Mouse (Mus musculus) heart, postnatal 10 days (tissue): ENCODE results near the gene Inhbe. TPM values are rescaled to one million over a fixed set of nuclear protein-coding genes. Genes with fewer than 3 reads are reported as not detected.

Experiments used
- DNase-seq, 2 experiments: peaks; one replicate each; pipeline ENCODE4 v3.0.0; 2021
- intact Hi-C: fragments of 180-260 bp; cut with DNase I; formaldehyde crosslinking; loops from one replicate; pipeline ENCODE4 v1.15.1; 2025
- total RNA-seq, 2 experiments: library from RNA; stranded (reverse); gene quantifications; 2 replicates each; pipeline ENCODE4 v1.2.3; 2021

Inhbe gene
- total RNA-seq, 2 experiments from 2014 or later = not detected

GRCm38 (mm10) chr10:127349810-127350209 lies 4.4 kb downstream of the Inhbe start:
- intact Hi-C loops = loop anchor here (5.0 kb wide), 1 partner anchor 87 kb away; no protein-coding TSS in a partner anchor
- no peak for DNase-seq

GRCm38 (mm10) chr10:127348957-127349356 lies 5.3 kb downstream of the Inhbe start:
- DNase-seq = no peak
- intact Hi-C loops = no loop called here

- intact Hi-C loops = loop anchor here (1.0 kb wide), 1 partner anchor 52 kb away; no protein-coding TSS in a partner anchor
- no peak for DNase-seq
These were observed 8.0 kb downstream of the Inhbe start for GRCm38 (mm10) chr10:127346173-127346572.

GRCm38 (mm10) chr10:127343029-127343428 lies 11.2 kb downstream of the Inhbe start:
- DNase-seq = no peak
- intact Hi-C loops = no loop called here

GRCm38 (mm10) chr10:127341891-127342639 lies 12.1 kb downstream of the Inhbe start, which contains the start of gene Gli1:
Gli1 (minus strand) TSS chr10:127341974.
- intact Hi-C loops = no loop called here
- peak; percentile 89 to 95 for DNase-seq

- no peak for DNase-seq
- intact Hi-C loops = no loop called here
These were observed 12.9 kb downstream of the Inhbe start for GRCm38 (mm10) chr10:127341360-127341690.

GRCm38 (mm10) chr10:127340577-127341359 lies 13.4 kb downstream of the Inhbe start:
- no peak for DNase-seq
- intact Hi-C loops = no loop called here

- DNase-seq = peak; percentile 66 to 69
- intact Hi-C loops = no loop called here
These were observed 14.3 kb downstream of the Inhbe start for GRCm38 (mm10) chr10:127339683-127340576.

GRCm38 (mm10) chr10:127338930-127339682 lies 15.1 kb downstream of the Inhbe start:
- peak; percentile 93 for DNase-seq
- intact Hi-C loops = no loop called here

GRCm38 (mm10) chr10:127337536-127338099 lies 16.6 kb downstream of the Inhbe start:
- no peak for DNase-seq
- intact Hi-C loops = no loop called here

GRCm38 (mm10) chr10:127336952-127337351 lies 17.3 kb downstream of the Inhbe start:
- DNase-seq = no peak
- intact Hi-C loops = no loop called here

- DNase-seq = no peak
- intact Hi-C loops = no loop called here
These were observed 18.9 kb downstream of the Inhbe start for GRCm38 (mm10) chr10:127335271-127335670.

GRCm38 (mm10) chr10:127333152-127333551 lies 21.1 kb downstream of the Inhbe start:
- DNase-seq = no peak
- intact Hi-C loops = no loop called here

- intact Hi-C loops = no loop called here
- DNase-seq = no peak
These were observed 21.9 kb downstream of the Inhbe start for GRCm38 (mm10) chr10:127332211-127332874.

- DNase-seq = no peak
- intact Hi-C loops = no loop called here
These were observed 24.0 kb downstream of the Inhbe start for GRCm38 (mm10) chr10:127330212-127330611.

- DNase-seq = no peak
- intact Hi-C loops = no loop called here
These were observed 26.6 kb downstream of the Inhbe start for GRCm38 (mm10) chr10:127327461-127328145.

- intact Hi-C loops = no loop called here
- DNase-seq = peak; percentile 37 to 46
These were observed 27.4 kb downstream of the Inhbe start for GRCm38 (mm10) chr10:127326828-127327227.

- intact Hi-C loops = no loop called here
- DNase-seq = peak; percentile 51 to 62
These were observed 28.0 kb downstream of the Inhbe start for GRCm38 (mm10) chr10:127326017-127326801.
